Mouse (Mus musculus) cerebellum, postnatal 4 days (tissue): ENCODE results near the gene Olfr520.
"Not testable (repeated sequence)": the region's sequence is repeated elsewhere in the genome, so short reads cannot be mapped to it uniquely, and the experiment has no call there.

Source experiments
- DNase-seq, 2 experiments: peaks; one replicate each; pipeline ENCODE4 v3.0.0; 2022; ENCODE audit warnings: low spot score in 2 of 2, mixed read lengths in 1 of 2

Gene Olfr520

GRCm38 (mm10) chr7:99729973-99730372 is at the start of gene Olfr520:
Olfr520 (plus strand) TSS chr7:99730273.
- no peak for DNase-seq

- no peak for DNase-seq
Observed at GRCm38 (mm10) chr7:99680771-99681170, 49.3 kb upstream of the Olfr520 start.

- no peak for DNase-seq
Observed at GRCm38 (mm10) chr7:99684086-99684485, 46.0 kb upstream of the Olfr520 start.

- DNase-seq, result no peak
Observed at GRCm38 (mm10) chr7:99690819-99691218, 39.3 kb upstream of the Olfr520 start.

GRCm38 (mm10) chr7:99692396-99692795 is 37.7 kb upstream of the Olfr520 start:
- no peak for DNase-seq

GRCm38 (mm10) chr7:99693387-99693786 is 36.7 kb upstream of the Olfr520 start:
- no peak for DNase-seq

GRCm38 (mm10) chr7:99693976-99694375 is 36.1 kb upstream of the Olfr520 start:
- no peak for DNase-seq

- not testable (repeated sequence) for DNase-seq
Observed at GRCm38 (mm10) chr7:99694424-99694823, 35.6 kb upstream of the Olfr520 start.

GRCm38 (mm10) chr7:99695471-99696057 is 34.5 kb upstream of the Olfr520 start:
- DNase-seq, result no peak

- DNase-seq, result no peak
Observed at GRCm38 (mm10) chr7:99698576-99698975, 31.5 kb upstream of the Olfr520 start.

GRCm38 (mm10) chr7:99699106-99699505 is 31.0 kb upstream of the Olfr520 start:
- DNase-seq, result no peak

- DNase-seq, result peak in 1 of 2 experiments; percentile 22
Observed at GRCm38 (mm10) chr7:99699709-99700151, 30.3 kb upstream of the Olfr520 start.

GRCm38 (mm10) chr7:99700641-99701040 is 29.4 kb upstream of the Olfr520 start:
- no peak for DNase-seq

- DNase-seq, result no peak
Observed at GRCm38 (mm10) chr7:99702201-99702600, 27.9 kb upstream of the Olfr520 start.

- no peak for DNase-seq
Observed at GRCm38 (mm10) chr7:99704736-99705519, 25.1 kb upstream of the Olfr520 start.

- no peak for DNase-seq
Observed at GRCm38 (mm10) chr7:99706341-99707037, 23.6 kb upstream of the Olfr520 start.

- no peak for DNase-seq
Observed at GRCm38 (mm10) chr7:99707038-99707595, 23.0 kb upstream of the Olfr520 start.

- no peak for DNase-seq
Observed at GRCm38 (mm10) chr7:99707671-99708070, 22.4 kb upstream of the Olfr520 start.

GRCm38 (mm10) chr7:99708301-99708721 is 21.8 kb upstream of the Olfr520 start:
- no peak for DNase-seq

GRCm38 (mm10) chr7:99708750-99709149 is 21.3 kb upstream of the Olfr520 start:
- DNase-seq, result no peak

- DNase-seq, result no peak
Observed at GRCm38 (mm10) chr7:99709992-99710391, 20.1 kb upstream of the Olfr520 start.

- DNase-seq, result peak in 1 of 2 experiments; percentile 73
Observed at GRCm38 (mm10) chr7:99710476-99710875, 19.6 kb upstream of the Olfr520 start.
